Mouse (Mus musculus): ENCODE data around the gene Btbd19. TPM values are rescaled to one million over a fixed set of nuclear protein-coding genes. Genes with fewer than 3 reads are reported as not detected.

The Btbd19 gene
- polyA plus RNA-seq (2015; fragmentation: Nextera tagmentation; extraction: Ambion mirVana) = 2.8 and 4.5 TPM in 2 replicates

DNA sequence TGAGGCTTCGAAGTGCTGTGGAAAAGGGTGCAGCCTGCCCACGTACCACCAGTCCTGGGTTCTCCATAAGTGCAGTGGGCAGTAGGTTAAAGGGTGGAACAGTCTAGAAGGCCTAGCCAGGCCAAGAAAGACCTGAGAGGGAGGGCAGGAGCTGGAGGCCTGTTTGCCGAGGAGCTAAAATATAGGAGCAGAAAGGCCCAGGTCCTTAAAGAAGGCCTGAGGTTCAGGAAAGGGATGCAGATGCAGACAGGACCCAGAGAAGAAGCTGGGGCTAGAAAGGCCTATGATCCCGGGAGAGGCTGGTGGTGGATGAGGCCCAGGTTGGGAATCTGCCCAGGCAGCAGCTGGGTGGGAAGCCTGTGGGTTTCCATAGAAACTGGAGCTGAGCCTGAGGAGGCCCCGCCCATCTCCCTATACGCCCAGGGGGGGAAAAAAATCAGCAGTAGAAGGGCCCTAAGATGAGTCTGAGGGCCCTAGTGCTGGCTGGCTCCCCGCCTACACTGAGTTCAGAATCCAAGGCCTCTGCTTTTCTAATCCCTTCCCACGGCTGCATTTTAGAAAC is at the start of gene Btbd19:
Gene Btbd19, minus strand, starts transcription at position 378 of the 562 bp plus-strand sequence.

DNA sequence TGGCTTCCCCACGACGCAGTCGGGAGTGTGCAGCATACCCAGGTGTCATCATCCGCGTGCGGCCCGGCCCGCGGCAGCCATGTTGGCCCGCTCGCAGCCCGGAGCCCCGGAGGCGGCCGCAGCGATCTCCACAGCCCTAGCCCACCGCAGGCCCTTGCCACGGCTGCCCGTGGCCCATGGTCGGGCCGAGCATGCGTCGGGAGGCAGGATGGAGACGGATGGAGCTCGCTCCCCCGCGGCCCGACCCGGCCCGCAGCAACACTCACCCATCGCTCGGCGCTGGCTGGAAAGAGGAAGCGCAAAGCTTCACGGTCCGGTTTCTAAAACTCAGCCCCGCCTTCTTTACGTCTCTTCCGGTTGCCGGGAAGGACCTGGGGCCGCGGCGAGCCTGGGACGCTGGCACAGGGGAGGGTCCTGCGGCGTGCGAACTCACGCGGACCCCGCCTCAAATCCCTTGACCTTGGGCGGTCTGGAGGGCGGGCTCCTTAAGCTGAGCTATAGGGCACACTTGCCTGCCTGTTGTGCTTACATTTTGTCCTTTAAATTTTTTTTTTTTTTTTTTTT is 30.3 kb upstream of the Btbd19 start, which contains the start of gene Rps8:
Gene Rps8, minus strand, starts transcription at position 452 of the 564 bp plus-strand sequence.

DNA sequence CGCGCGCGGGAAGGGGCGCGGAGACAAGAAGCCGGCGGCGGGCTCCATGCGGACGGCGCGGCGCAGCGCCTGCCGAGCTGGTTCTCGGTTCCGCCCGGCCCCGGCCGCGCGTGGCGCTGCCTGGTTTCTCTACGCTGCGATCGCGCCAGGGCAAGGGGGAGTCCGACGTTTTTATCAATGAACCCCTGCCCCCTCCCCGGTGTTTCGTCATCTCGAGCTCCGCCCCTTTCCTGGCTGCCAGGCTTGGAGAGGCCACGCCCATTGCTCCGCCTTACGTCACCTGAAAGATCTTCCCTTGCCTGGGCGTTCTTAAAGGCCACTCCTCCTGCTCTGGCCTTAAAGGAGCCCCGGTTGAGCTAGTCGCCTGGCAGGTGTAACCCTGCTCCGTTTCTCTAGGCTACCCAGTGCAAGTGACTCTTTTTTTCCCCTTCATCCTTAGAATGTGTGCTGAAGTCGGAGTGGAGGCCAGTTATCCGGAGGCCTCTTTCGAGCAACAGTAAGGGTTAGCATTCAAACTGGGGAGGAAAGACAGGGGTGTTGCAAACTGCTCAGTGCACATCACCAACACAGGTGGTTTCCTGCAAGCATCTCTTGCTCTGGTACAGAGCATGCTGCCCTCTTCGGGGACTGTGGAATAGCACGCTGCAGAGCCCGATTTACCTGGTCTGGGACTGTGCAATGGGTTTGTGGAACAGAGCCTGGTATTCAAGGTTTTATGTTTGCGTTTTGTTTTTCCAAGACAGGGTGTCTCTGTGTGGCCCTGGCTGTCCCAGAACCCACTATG is 8.5 kb upstream of the Btbd19 start, which contains the start of gene Plk3:
Gene Plk3, minus strand, starts transcription at position 147 of the 784 bp plus-strand sequence.

DNA sequence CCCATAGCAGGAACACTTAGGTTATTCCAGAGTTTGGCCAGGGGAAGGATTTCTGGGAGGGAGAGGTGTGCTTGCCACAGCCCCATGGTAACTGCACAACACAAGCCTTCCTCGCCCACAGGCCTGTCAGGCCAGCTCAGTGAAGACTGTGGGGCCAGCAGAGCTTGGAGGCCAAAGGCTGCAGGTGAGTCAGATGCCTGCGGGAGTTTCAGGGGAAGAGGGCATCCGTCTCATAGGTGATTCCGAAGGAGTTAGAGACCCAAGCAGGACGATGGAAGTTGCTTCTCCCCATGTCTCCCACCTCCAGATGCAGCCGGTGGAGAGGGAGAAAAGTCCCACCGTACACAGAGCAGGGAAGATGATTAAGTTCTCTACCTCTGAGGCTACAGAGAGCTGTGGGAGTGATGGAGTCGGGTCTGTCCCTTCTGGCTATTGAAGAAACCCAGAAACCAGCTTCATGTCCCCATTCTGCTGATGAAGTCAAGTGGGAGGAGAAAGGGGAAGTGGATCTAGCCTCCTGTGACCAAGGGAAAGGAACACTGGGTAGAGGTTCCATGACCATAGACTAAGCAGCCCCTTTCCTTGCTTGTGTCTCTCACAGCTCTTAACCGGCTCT is 1.3 kb upstream of the Btbd19 start, which contains the start of gene Tctex1d4:
Gene Tctex1d4, plus strand, starts transcription at position 120 of the 616 bp plus-strand sequence.

DNA sequence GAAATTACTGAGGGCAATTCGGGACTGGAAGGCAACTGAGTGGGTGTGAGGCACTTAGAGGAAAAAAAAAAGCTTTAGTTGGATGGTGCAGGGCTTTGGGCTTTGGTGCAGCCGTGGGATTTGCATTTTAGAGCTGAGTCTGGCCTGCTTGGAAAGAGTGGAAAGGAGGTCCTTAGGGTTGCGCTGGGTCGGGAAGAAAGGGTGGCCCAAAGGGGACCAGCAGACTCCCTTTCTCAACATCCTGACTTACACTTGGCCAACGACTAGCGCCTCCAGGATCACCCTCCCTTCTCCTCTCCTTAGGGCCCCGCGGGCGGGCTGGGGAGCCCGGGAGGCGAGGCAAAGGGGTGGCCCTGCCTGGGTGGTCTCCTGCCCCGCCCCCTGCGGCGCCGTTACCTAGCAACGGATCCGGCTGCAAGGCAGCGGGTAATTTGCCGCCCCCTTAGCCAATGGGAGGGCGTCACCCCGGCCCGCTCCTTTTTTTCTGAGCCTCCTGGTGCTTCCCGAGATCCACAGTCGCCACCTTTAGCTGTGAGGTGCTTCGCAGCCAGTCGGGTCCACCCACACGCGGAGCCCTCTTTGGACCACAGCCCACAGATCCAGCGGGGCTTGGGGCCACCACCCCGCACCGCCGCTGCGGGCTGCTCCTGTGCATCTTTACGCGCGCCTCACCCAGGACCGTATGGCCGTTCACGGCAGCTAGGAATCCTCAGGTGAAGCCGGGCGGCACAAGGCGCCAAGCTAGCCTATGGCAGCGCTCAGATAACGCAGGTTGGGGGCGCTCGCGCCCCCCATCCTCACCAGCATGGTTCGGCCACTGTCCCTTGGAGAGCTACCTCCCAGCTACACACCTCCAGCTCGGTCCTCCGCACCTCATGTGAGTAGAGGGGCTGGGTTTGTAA is 29.7 kb downstream of the Btbd19 start, which contains the start of gene Ptch2:
Gene Ptch2, plus strand, starts transcription at position 525 of the 902 bp plus-strand sequence.

Small RNA genes lying within 50 kb of the gene (microRNA-seq; reads per million reads assigned to microRNA genes)
- gene Gm22398 = not detected

Other genes with a start within 250 kb of the Btbd19 start
- 2.8 and 3.0 TPM in 2 replicates for gene Zswim5, start 248.3 kb downstream of the Btbd19 start, polyA plus RNA-seq (2015; fragmentation: Nextera tagmentation; extraction: Ambion mirVana)
- gene Urod, start 131.3 kb downstream of the Btbd19 start, polyA plus RNA-seq (2015; fragmentation: Nextera tagmentation; extraction: Ambion mirVana) = 57.6 and 61.8 TPM in 2 replicates
- 21.6 and 21.8 TPM in 2 replicates for gene Hectd3, start 130.4 kb downstream of the Btbd19 start, polyA plus RNA-seq (2015; fragmentation: Nextera tagmentation; extraction: Ambion mirVana)
- 53.6 and 55.6 TPM in 2 replicates for gene Eif2b3, start 106.3 kb downstream of the Btbd19 start, polyA plus RNA-seq (2015; fragmentation: Nextera tagmentation; extraction: Ambion mirVana)
- gene Ptch2, start 29.6 kb downstream of the Btbd19 start, polyA plus RNA-seq (2015; fragmentation: Nextera tagmentation; extraction: Ambion mirVana) = 3.8 and 5.5 TPM in 2 replicates
- 0.46 and 0.71 TPM in 2 replicates for gene Tctex1d4, start 1.1 kb upstream of the Btbd19 start, polyA plus RNA-seq (2015; fragmentation: Nextera tagmentation; extraction: Ambion mirVana)
- gene Plk3, start 8.2 kb upstream of the Btbd19 start, polyA plus RNA-seq (2015; fragmentation: Nextera tagmentation; extraction: Ambion mirVana) = 31.4 and 31.5 TPM in 2 replicates
- 492 and 499 TPM in 2 replicates for gene Rps8, start 30.5 kb upstream of the Btbd19 start, polyA plus RNA-seq (2015; fragmentation: Nextera tagmentation; extraction: Ambion mirVana)
- gene Kif2c, start 56.9 kb upstream of the Btbd19 start, polyA plus RNA-seq (2015; fragmentation: Nextera tagmentation; extraction: Ambion mirVana) = 4.2 and 4.4 TPM in 2 replicates
- gene Tmem53, start 126.2 kb upstream of the Btbd19 start, polyA plus RNA-seq (2015; fragmentation: Nextera tagmentation; extraction: Ambion mirVana) = 10.1 and 12.2 TPM in 2 replicates
- gene Armh1, start 126.4 kb upstream of the Btbd19 start, polyA plus RNA-seq (2015; fragmentation: Nextera tagmentation; extraction: Ambion mirVana) = 1.6 and 2.3 TPM in 2 replicates

All from neural tube, postnatal 0 days (tissue).